Mouse (Mus musculus): ENCODE data around the gene Papola.

The Papola gene

DNA sequence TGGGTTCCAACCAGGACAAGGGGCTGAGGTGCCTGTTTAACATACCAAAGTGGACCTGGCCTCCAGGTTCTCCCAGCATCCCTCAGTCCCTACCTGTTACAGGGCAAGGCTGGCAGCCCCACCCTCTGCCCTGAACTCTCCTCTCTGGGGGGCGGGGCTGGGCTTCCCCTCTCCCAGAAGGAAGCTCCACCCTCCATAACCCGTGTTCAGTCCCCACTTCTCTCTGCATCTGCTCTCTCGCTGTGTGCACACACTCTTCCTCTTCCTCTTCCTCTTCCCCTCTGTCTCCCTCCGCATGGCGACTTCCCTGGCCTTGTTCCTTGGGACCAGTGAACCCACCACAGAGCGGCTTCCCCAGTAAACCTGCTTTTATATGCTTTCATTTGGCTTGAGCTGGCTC, 84.7 kb downstream of the Papola start:
- no peak for DNase-seq

DNA sequence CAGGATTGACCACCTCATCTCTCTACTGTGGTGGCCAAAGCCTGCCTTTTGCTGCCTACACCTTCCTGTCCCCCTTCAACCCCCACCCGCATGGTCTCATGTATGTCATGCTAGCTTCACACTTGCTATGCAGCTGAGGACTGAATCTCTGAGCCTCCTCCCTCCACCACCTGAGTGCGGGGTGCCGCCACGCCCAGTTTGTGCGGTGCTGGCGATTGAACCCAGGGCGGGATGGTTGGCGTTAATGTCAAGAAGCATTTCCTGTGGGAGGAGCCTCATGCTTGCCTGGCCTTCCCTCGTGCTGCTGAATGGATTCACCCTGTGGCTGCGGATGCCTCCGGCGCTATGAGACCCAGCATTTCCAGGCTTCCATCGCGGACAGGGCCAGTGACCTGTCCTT, 85.2 kb downstream of the Papola start:
- no peak for DNase-seq

DNA sequence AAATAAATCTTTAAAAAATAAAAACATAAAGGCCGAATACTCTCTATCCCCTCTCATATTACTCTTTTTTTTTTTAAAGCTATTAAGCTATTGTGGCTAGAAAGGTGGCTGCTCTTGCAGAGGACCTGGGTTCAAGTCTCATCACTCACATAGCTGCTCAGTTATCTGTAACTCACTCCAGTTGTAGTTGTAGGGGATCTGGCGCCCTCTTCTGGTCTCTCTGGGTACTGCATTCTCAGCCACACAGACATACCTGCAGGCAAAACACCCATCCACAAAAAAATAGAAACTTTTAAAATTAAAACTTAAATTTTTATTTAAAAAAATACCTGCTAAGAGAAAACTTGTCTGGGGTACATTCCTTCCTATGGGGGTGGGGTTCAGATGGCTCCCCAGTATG, 88.8 kb downstream of the Papola start:
- peak; percentile 73 for DNase-seq

DNA sequence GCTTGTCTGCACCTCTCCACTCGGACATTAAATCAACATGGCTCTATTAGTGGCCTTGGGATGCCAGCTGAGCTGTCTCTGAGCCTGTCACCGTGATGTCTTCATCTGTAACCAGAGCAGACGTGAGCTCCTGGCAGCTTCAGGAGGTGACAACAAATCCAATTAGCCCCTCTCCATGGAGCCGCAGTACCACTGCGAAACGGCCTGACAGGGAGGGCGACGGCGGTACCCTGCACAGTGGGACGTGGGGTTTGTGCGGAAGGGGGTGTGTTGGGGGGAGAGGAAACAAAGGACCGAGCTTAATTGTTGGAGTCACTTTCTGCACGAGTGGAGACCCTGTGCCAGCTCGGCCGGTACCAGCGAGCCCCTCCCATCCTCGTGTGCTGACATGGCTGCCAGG, 90.6 kb downstream of the Papola start:
- DNase-seq: no peak

DNA sequence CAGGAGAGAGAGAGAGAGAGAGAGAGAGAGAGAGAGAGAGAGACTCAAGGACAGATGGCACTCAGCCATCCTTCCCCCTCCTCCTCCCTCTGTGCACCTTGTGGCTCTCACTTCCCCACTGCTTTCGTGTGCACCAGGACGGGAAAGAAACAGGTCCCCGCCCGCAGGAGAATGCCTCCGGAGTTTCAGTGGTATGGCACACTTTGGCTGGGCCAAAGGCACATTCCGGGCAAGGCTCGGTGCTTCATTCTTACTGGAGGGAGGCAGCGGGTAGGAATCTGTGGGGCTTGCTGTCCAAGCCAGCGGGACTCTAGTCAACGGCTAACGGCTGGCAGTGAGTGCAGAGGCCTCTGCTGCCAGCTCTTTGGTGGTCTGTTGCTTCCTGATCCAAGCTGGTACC, 92.0 kb downstream of the Papola start:
- DNase-seq: no peak

DNA sequence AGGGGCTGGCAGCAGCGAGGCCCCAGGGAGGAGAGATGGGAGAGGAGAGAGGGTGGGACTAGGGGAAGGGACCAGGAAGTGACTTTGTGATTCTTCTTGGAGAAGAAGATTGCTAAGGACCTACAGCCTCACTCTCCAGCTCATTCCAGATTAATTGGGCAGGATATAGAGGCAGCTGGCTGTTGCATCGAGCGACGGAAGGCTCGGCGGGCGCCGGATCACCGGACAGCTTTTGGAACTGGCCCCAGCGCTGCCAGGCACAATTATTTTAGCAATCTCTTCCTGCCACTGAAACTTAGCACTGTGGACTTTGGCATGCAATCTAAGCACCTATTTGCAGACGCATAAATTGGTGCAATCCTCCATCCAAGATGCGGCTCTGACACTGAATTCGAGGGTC, 92.4 kb downstream of the Papola start:
- DNase-seq: no peak

DNA sequence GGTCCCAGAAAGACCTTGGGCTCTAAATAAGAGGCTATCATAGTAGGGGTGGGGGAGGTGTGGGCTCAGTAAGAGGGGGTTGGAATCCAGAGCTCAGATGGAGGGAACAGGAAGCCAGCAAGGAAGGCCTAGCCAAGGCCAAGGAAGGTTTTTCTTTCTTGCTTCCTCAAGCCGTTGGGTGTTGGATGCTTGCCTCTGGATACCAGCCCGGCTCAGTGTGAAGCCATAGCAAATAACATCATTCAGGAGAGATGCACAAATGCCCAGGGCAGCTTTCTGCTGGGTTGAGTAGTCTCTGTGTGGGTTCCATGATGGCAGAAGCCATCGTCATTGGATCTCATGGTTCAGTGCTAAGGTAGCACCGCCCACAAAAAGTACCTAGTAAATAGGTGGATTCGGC, 94.3 kb downstream of the Papola start:
- no peak for DNase-seq

DNA sequence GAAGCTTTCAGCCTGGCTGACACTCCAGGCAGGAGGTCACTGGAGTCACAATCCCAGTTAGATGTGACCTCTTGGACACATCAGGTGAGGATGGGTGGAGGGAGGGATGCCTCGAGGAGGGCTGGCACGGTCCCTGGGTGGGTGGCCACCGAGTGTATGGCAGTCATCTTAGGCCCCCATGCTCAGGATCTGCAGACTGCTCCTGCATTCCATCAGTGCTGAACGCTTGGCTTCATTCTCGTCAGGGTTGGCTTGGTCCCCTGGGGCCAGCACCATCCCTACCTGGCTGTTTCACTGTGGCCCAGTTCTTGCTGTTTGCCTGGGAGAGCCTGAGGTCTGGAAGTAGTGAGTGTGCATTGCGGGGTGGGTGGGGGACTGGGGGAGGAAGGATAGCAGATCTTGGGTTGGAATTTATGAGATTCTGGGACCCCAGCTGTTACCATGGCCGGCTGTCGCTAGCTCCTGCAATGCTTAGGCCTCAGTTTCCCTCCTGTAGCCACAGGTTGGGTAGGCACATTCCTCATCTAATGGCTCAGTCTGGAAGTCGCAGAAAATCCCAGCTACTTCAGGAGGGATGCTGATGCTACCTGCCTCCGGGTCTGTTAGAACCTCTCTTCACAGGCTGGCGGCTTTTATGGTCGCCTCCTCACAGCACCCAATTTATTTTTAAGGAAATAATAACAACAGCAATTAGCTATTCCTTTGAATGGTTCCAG, 99.5 kb downstream of the Papola start:
- no peak for DNase-seq

DNA sequence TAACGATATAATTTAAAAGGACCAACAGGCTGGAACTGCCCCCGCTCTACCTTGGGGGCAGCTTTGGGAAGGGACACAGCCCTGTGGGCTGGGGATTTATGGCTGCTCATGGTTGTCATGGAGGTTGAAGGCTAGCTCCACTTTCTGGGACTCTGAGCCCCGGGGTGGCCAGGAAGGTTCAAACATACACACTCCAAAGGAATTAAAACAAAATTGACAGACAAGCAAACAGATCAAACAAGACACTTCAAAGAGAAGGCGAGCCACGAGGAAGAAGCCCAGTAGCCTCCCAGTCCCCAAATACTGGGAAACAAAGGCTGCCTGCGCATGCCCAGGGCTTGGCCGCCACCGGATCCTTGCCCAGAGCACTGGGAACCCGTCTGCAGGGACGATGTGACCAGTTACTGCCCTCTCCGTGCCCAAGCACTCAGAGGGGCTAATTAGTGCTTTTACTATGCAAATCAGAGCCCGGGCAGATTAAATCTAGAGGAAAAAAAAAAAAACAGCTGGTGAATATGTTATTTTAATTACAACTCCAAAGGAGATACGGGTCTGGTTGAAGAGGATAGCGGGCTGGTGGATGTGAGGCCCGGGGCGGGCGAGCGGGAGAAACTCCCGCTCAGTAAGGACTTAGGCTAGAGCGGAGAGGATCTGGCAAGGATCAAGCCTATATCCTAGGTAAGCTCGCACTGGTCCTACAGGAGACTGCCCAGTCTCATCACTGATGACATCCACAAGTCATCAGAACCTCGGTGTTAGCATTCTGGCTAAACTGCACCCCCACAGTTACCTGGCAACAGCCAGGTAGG, 100.2 kb downstream of the Papola start:
- no peak for DNase-seq
